Mouse (Mus musculus) intestine, postnatal 0 days (tissue): Measurements from ENCODE around the gene Aim2. TPM values are rescaled to one million over a fixed set of nuclear protein-coding genes. Genes with fewer than 3 reads are reported as not detected.

Experiments used
- ATAC-seq: fragments of 200-750 bp; cut with Nextera tagmentation; 2 replicates; pipeline ENCODE4 v1.8.0; 2017; ENCODE audit warnings: mild to moderate bottlenecking, moderate TSS enrichment, moderate library complexity
- H3K27ac ChIP-seq: fragments of 300-500 bp; sonication (generic); 2 replicates; pipeline ENCODE4 v1.5.1; 2014; ENCODE audit warnings: mild to moderate bottlenecking, low read depth, low read length, moderate library complexity
- H3K27me3 ChIP-seq: fragments of 300-500 bp; sonication (generic); replicated peaks from 2 replicates; pipeline ENCODE4 v1.6.1; 2014; ENCODE audit warnings: low read length, mixed read lengths; ENCODE audit not compliant: control insufficient read depth, insufficient read depth
- H3K36me3 ChIP-seq: fragments of 300-500 bp; sonication (generic); 2 replicates; pipeline ENCODE4 v1.6.1; 2014; ENCODE audit warnings: mild to moderate bottlenecking, moderate library complexity; ENCODE audit not compliant: control insufficient read depth, insufficient read depth
- H3K4me1 ChIP-seq: fragments of 300-500 bp; sonication (generic); replicated peaks from 2 replicates; pipeline ENCODE4 v1.6.1; 2014; ENCODE audit warnings: antibody characterized with exemption, low read length, mixed read lengths; ENCODE audit not compliant: control insufficient read depth, insufficient read depth
- H3K4me2 ChIP-seq: fragments of 300-500 bp; sonication (generic); replicated peaks from 2 replicates; pipeline ENCODE4 v1.6.1; 2014; ENCODE audit warnings: low read depth, mild to moderate bottlenecking, moderate library complexity
- H3K4me3 ChIP-seq: fragments of 300-500 bp; sonication (generic); 2 replicates; pipeline ENCODE4 v1.5.1; 2014; ENCODE audit warnings: low read depth, low read length
- H3K9ac ChIP-seq: fragments of 300-500 bp; sonication (generic); 2 replicates; pipeline ENCODE4 v1.6.1; 2014; ENCODE audit warnings: mild to moderate bottlenecking, low read depth, low read length
- H3K9me3 ChIP-seq: fragments of 300-500 bp; sonication (generic); 2 replicates; pipeline ENCODE4 v1.6.1; 2016; ENCODE audit warnings: mixed run types; ENCODE audit not compliant: control insufficient read depth
- CTCF ChIP-seq: sonication (generic); IDR thresholded peaks from 2 replicates; pipeline ENCODE4 v1.5.1; 2016; ENCODE audit warnings: low read depth, mild to moderate bottlenecking, control low read depth, antibody characterized with exemption, moderate library complexity
- WGBS: fragments of 180-500 bp; shearing (Covaris S2); extraction: QIAGEN DNeasy Blood & Tissue Kit; methylation state at CpG from one replicate; pipeline ENCODE4 v1.1.7; 2014; 5-methylcytosine and 5-hydroxymethylcytosine counted together
- polyA plus RNA-seq: library from polyadenylated mRNA; unstranded; fragments of >200 nt; fragmentation: Nextera tagmentation; extraction: Ambion mirVana; gene quantifications from 2 replicates; pipeline ENCODE4 v1.2.1, GENCODE M21; 2015

Gene Aim2
- polyA plus RNA-seq, 1 experiment from 2014 or later = 3.1 TPM

DNA sequence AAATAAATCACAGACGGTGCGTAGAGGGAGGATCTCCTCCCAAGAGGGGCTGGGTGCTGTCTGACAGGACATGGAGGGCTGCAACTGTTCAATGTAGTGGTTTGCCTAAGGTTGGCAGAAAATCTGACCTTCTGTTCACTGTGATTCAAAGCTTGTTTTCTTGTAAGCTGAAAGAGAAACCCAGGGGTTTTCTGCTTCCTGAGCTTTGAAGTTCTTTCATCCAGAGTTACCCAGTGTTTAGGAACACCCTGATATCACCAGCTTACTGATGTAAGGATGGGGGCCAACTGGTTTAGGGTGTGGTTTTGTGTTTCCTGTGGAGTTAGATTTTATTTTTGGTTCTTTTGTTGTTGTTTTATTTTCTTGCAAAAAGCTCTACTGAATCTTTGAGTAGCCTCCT is 81.7 kb downstream of the Aim2 start:
- H3K4me1 ChIP-seq = no peaks in the 10 kb centered on the region
- H3K36me3 ChIP-seq = no peaks in the 10 kb centered on the region
- WGBS = 74% methylated on average over 2 of the region's 2 CpGs
- H3K27ac ChIP-seq = no peak overlapping the region
- ATAC-seq = no peak
- H3K9ac ChIP-seq = no peak overlapping the region
- no peaks in the 10 kb centered on the region for H3K27me3 ChIP-seq
- no peak overlapping the region for H3K4me2 ChIP-seq
- H3K4me3 ChIP-seq = no peak overlapping the region
- no peak for TF ChIP-seq CTCF
- no peaks in the 10 kb centered on the region for H3K9me3 ChIP-seq

DNA sequence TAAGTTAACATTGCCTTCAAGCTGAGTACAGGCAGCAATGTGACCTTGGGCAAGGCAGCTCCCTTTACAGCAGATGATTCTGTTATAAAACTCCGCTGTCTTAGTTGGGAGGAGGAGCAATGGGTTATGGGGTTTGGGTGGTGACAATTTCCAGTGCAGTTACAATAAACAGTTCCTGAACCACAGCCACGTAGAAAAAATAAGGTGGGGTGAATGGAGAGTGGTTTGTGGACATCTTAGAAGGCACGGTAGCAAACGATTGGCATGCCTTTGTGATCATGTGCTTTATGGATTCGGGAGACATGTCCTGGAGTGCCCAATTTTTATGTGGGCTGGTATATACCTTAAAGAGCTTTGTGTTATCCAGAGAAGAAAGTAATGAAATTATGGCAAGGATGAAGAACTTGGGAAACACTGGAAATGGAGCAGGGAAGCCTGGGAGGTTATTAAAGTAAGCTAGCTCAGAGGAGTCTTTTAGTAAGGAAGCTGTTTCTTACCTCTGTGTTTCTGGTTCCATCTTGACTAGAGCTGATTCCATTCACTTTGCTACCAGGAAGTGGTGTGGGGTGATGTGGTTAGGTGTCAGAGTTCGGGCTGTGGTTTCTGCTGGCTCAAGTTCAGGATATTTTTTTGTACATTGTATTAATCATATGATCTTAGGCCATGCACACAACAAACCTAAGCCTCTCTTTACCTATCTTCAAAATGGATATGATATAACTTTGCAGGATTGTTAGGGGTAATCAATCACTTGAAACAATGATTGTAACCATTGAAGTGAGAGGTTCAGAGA is 86.7 kb downstream of the Aim2 start:
- Histone ChIP-seq H3K4me1 (no peaks in the 10 kb centered on the region), H3K27me3 (no peaks in the 10 kb centered on the region), H3K9me3 (no peaks in the 10 kb centered on the region), H3K36me3 (no peaks in the 10 kb centered on the region), H3K4me2 (no peak overlapping the region), H3K9ac (no peak overlapping the region), H3K27ac (no peak overlapping the region), H3K4me3 (no peak overlapping the region)
- TF ChIP-seq CTCF = no peak
- ATAC-seq = no peak
- 62% methylated on average over 6 of the region's 6 CpGs for WGBS

DNA sequence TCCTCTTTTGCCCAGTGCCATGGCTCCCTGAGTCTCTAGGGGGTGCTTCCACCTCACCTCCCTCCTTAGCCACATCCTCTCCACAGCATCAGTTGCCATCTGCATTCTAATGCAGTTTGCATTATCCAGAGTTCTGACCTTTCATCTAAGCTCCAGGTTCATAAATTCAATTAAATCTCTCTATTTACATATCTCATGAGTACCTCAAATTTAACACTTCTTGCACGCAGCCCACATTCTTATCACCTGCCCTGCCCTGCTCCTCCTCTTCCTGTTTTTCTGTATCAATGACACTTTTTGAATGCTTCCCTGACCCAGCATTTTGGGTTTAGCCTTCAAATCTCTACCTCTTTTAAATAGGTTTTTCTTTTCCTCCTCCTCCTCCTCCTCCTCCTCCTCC is 90.0 kb downstream of the Aim2 start:
- H3K9ac ChIP-seq = no peak overlapping the region
- TF ChIP-seq CTCF = no peak
- no peak overlapping the region for H3K4me2 ChIP-seq
- H3K9me3 ChIP-seq = no peaks in the 10 kb centered on the region
- no peak overlapping the region for H3K27ac ChIP-seq
- no peak overlapping the region for H3K4me3 ChIP-seq
- 39% methylated on average over 1 of the region's 1 CpGs for WGBS
- no peak for ATAC-seq
- H3K36me3 ChIP-seq = no peaks in the 10 kb centered on the region
- no peaks in the 10 kb centered on the region for H3K4me1 ChIP-seq
- no peaks in the 10 kb centered on the region for H3K27me3 ChIP-seq

DNA sequence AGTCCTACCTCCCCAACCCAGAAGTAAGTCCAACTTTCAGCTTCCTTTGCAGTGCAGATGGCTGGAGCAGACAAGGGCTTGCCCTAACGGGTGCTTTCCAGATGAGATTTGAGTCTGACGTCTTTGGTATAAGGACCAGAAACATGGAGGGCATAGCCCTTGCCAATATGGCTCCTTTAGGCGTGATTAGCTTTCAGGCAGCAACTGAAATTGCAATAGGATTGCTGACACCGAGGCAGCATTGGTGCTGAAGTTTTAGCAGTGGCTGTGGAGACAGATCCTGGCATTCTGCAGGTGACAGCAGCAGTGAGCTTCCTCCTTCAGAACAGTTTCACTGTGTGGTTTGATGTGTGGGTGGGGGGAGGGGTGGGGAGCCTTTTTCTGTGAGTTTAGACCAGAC is 90.5 kb downstream of the Aim2 start:
- Histone ChIP-seq H3K27ac (no peak overlapping the region), H3K27me3 (no peaks in the 10 kb centered on the region), H3K4me1 (no peaks in the 10 kb centered on the region), H3K9ac (no peak overlapping the region), H3K36me3 (no peaks in the 10 kb centered on the region), H3K4me3 (no peak overlapping the region), H3K9me3 (no peaks in the 10 kb centered on the region), H3K4me2 (no peak overlapping the region)
- WGBS = 68% methylated on average over 4 of the region's 4 CpGs
- no peak for ATAC-seq
- no peak for TF ChIP-seq CTCF

DNA sequence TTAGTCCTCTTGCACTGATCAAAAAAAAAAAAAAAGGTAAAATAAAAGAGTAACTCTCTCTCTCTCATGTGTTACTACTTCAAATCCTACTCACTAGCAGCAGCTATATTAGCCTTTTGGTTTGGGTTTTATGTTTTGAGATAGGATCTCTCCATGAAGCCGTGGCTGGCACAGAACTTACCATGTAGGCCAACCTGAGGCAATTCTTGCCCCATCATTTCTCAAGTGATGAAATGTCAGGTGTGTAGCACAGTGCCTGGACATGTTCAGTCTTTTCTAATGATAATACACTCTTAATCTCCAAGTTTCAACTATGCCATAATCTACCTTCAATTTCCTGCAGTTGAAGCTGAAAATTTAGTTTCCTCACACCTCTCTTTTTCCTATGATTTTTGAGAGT is 92.4 kb downstream of the Aim2 start:
- Histone ChIP-seq H3K4me2 (no peak overlapping the region), H3K27ac (no peak overlapping the region), H3K9me3 (no peaks in the 10 kb centered on the region), H3K4me1 (no peaks in the 10 kb centered on the region), H3K4me3 (no peak overlapping the region), H3K9ac (no peak overlapping the region), H3K36me3 (no peaks in the 10 kb centered on the region), H3K27me3 (no peaks in the 10 kb centered on the region)
- no peak for TF ChIP-seq CTCF
- 81% methylated on average over 1 of the region's 1 CpGs for WGBS
- ATAC-seq = no peak

DNA sequence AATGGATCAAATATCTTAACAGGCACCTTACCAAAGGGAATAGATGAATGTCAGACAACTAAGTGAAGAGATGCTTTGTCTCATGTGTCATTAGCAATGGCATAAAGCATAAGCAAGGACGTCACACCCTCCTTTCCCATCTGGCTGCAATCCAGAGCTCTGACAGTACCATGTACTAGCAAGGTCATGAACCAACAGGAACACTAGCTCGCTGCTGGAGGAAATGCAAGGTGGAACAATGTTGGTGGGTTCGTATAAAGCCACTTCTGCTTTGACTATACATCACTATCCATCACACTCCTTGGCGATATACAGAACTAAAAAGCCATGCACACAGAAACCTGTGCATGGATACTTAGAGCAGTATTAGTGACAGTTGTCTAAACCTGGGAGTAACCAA is 96.4 kb downstream of the Aim2 start:
- no peaks in the 10 kb centered on the region for H3K36me3 ChIP-seq
- no peak overlapping the region for H3K27ac ChIP-seq
- no peak overlapping the region for H3K4me3 ChIP-seq
- no peaks in the 10 kb centered on the region for H3K4me1 ChIP-seq
- no peak overlapping the region for H3K4me2 ChIP-seq
- no peak for ATAC-seq
- WGBS = 52% methylated on average over 4 of the region's 4 CpGs
- H3K9ac ChIP-seq = no peak overlapping the region
- no peaks in the 10 kb centered on the region for H3K27me3 ChIP-seq
- no peaks in the 10 kb centered on the region for H3K9me3 ChIP-seq
- no peak for TF ChIP-seq CTCF
